Mouse (Mus musculus) MEL (cell line): Measurements from ENCODE around the gene Cbx5. TPM values are rescaled to one million over a fixed set of nuclear protein-coding genes. Genes with fewer than 3 reads are reported as not detected.

ENCODE experiments used
- DNase-seq: peaks from one replicate; pipeline ENCODE4 v3.0.0; 2011; ENCODE audit warnings: low read depth, low spot score
- H3K27ac ChIP-seq: 2 replicates; pipeline ENCODE4 v1.5.1; 2012; ENCODE audit warnings: low read depth, mild to moderate bottlenecking, control low read depth, low read length, moderate library complexity; ENCODE audit not compliant: control insufficient read depth
- H3K27me3 ChIP-seq, 2 experiments: fragments of 150-350 bp in 1 of 2; sonication (generic) in 1 of 2; 2 replicates each; pipeline ENCODE4 v1.6.1; 2012; ENCODE audit warnings: low read length in 2 of 2, mild to moderate bottlenecking in 2 of 2, improper control_type of control experiment in 1 of 2, moderate library complexity in 1 of 2; ENCODE audit not compliant: insufficient read depth in 2 of 2, control insufficient read depth in 1 of 2
- H3K36me3 ChIP-seq, 2 experiments: 2 replicates each; pipeline ENCODE4 v1.6.1; 2012 to 2014; ENCODE audit warnings: low read length in 2 of 2, improper control_type of control experiment in 1 of 2, inconsistent platforms in 1 of 2, mild to moderate bottlenecking in 1 of 2; ENCODE audit not compliant: insufficient read depth in 2 of 2, control insufficient read depth in 1 of 2
- H3K4me1 ChIP-seq, 2 experiments: fragments of 150-350 bp in 1 of 2; sonication (generic) in 1 of 2; 2 replicates each; pipeline ENCODE4 v1.6.1; 2012; ENCODE audit warnings: low read length in 2 of 2, improper control_type of control experiment in 1 of 2, mild to moderate bottlenecking in 1 of 2; ENCODE audit not compliant: insufficient read depth in 2 of 2, control insufficient read depth in 1 of 2
- H3K4me3 ChIP-seq, 2 experiments: fragments of 150-350 bp in 1 of 2; sonication (generic) in 1 of 2; 2 replicates each; pipeline ENCODE4 v1.5.1; 2012; ENCODE audit warnings: low read depth in 2 of 2, low read length in 2 of 2, mild to moderate bottlenecking in 2 of 2, moderate library complexity in 2 of 2, control low read depth in 1 of 2, improper control_type of control experiment in 1 of 2; ENCODE audit not compliant: control insufficient read depth in 1 of 2, insufficient read depth in 1 of 2
- H3K79me2 ChIP-seq: 2 replicates; pipeline ENCODE4 v1.6.1; 2012; ENCODE audit warnings: mild to moderate bottlenecking, low read length, moderate library complexity; ENCODE audit not compliant: control insufficient read depth, poor library complexity, insufficient read depth
- H3K9ac ChIP-seq: 2 replicates; pipeline ENCODE4 v1.6.1; 2012; ENCODE audit warnings: low read depth, mild to moderate bottlenecking, control low read depth, low read length, moderate library complexity; ENCODE audit not compliant: control insufficient read depth, poor library complexity, severe bottlenecking
- H3K9me3 ChIP-seq: fragments of 150-350 bp; sonication (generic); replicated peaks from 2 replicates; pipeline ENCODE4 v1.6.1; 2012; ENCODE audit warnings: mild to moderate bottlenecking, low read length, improper control_type of control experiment, moderate library complexity; ENCODE audit not compliant: insufficient read depth
- CHD1 ChIP-seq: IDR thresholded peaks from 2 replicates; pipeline ENCODE4 v1.6.1; 2012; ENCODE audit warnings: low read depth, mild to moderate bottlenecking, inconsistent platforms, low read length, improper control_type of control experiment
- CTCF ChIP-seq, 3 experiments: IDR thresholded peaks in 2 of 3; conservative IDR thresholded peaks in 1 of 3; 2 replicates each; pipeline ENCODE4 v1.5.1; 2011 to 2012; ENCODE audit warnings: low read length in 3 of 3, low read depth in 2 of 3, mild to moderate bottlenecking in 2 of 3, improper control_type of control experiment in 1 of 3, inconsistent platforms in 1 of 3, mixed read lengths in 1 of 3, moderate library complexity in 1 of 3; ENCODE audit not compliant: control insufficient read depth in 1 of 3, insufficient read depth in 1 of 3, poor library complexity in 1 of 3, severe bottlenecking in 1 of 3
- ELF1 ChIP-seq: IDR thresholded peaks from 2 replicates; pipeline ENCODE4 v1.6.1; 2014; ENCODE audit warnings: low read depth, mild to moderate bottlenecking, inconsistent platforms, low read length, improper control_type of control experiment, moderate library complexity
- EP300 ChIP-seq, 2 experiments: IDR thresholded peaks; 2 replicates each; pipeline ENCODE4 v1.6.1; 2011; ENCODE audit warnings: improper control_type of control experiment in 2 of 2, low read length in 2 of 2, low read depth in 1 of 2, mild to moderate bottlenecking in 1 of 2
- GATA1 ChIP-seq: IDR thresholded peaks from 2 replicates; pipeline ENCODE4 v1.6.1; 2011; ENCODE audit warnings: low read depth, low read length, improper control_type of control experiment
- HCFC1 ChIP-seq: IDR thresholded peaks from 2 replicates; pipeline ENCODE4 v1.6.1; 2012; ENCODE audit warnings: low read depth, mild to moderate bottlenecking, inconsistent platforms, low read length, improper control_type of control experiment, moderate library complexity
- JUND ChIP-seq: IDR thresholded peaks from 2 replicates; pipeline ENCODE4 v1.6.1; 2011; ENCODE audit warnings: low read depth, mild to moderate bottlenecking, improper control_type of control experiment, low read length
- KAT2A ChIP-seq: conservative IDR thresholded peaks from 2 replicates; pipeline ENCODE4 v1.6.1; 2012; ENCODE audit warnings: low read depth, low read length, improper control_type of control experiment, inconsistent platforms
- MAZ ChIP-seq: IDR thresholded peaks from 2 replicates; pipeline ENCODE4 v1.6.1; 2012; ENCODE audit warnings: low read depth, mild to moderate bottlenecking, inconsistent platforms, low read length, improper control_type of control experiment
- MEF2A ChIP-seq: IDR thresholded peaks from 2 replicates; pipeline ENCODE4 v1.6.1; 2014; ENCODE audit warnings: low read depth, mild to moderate bottlenecking, inconsistent platforms, low read length, improper control_type of control experiment; ENCODE audit not compliant: poor library complexity, insufficient replicate concordance, severe bottlenecking; ENCODE audit errors: extremely low read depth
- MXI1 ChIP-seq: IDR thresholded peaks from 2 replicates; pipeline ENCODE4 v1.6.1; 2011; ENCODE audit warnings: mild to moderate bottlenecking, low read depth, low read length, improper control_type of control experiment
- NELFE ChIP-seq: IDR thresholded peaks from 2 replicates; pipeline ENCODE4 v1.6.1; 2011; ENCODE audit warnings: low read depth, low read length, improper control_type of control experiment
- NRF1 ChIP-seq: IDR thresholded peaks from 2 replicates; pipeline ENCODE4 v1.6.1; 2014; ENCODE audit warnings: low read depth, mild to moderate bottlenecking, inconsistent platforms, low read length, improper control_type of control experiment, moderate library complexity; ENCODE audit not compliant: poor library complexity, insufficient read depth, severe bottlenecking
- POLR2AphosphoS2 ChIP-seq: IDR thresholded peaks from 2 replicates; pipeline ENCODE4 v1.6.1; 2011; ENCODE audit warnings: low read length, improper control_type of control experiment
- POLR2AphosphoS5 ChIP-seq: IDR thresholded peaks from 2 replicates; pipeline ENCODE4 v1.6.1; 2012; ENCODE audit warnings: low read depth, borderline replicate concordance, mild to moderate bottlenecking, inconsistent platforms, low read length, moderate library complexity, mixed read lengths
- SIN3A ChIP-seq: IDR thresholded peaks from 2 replicates; pipeline ENCODE4 v1.6.1; 2012; ENCODE audit warnings: low read length, improper control_type of control experiment, inconsistent platforms
- TAL1 ChIP-seq: IDR thresholded peaks from 2 replicates; pipeline ENCODE4 v1.6.1; 2012; ENCODE audit warnings: mild to moderate bottlenecking, inconsistent platforms, low read length, moderate library complexity, mixed read lengths
- TBP ChIP-seq: IDR thresholded peaks from 2 replicates; pipeline ENCODE4 v1.8.0; 2011; ENCODE audit warnings: low read depth, low read length, improper control_type of control experiment
- TCF12 ChIP-seq: IDR thresholded peaks from 2 replicates; pipeline ENCODE4 v1.6.1; 2014; ENCODE audit warnings: low read depth, mild to moderate bottlenecking, inconsistent platforms, low read length, improper control_type of control experiment, moderate library complexity
- USF1 ChIP-seq: IDR thresholded peaks from 2 replicates; pipeline ENCODE4 v1.6.1; 2014; ENCODE audit warnings: low read depth, mild to moderate bottlenecking, inconsistent platforms, low read length, improper control_type of control experiment, moderate library complexity
- ZC3H11A ChIP-seq: IDR thresholded peaks from 2 replicates; pipeline ENCODE4 v1.6.1; 2012; ENCODE audit warnings: low read depth, mild to moderate bottlenecking, inconsistent platforms, low read length, improper control_type of control experiment
- ZKSCAN1 ChIP-seq: IDR thresholded peaks from 2 replicates; pipeline ENCODE4 v1.6.1; 2012; ENCODE audit warnings: low read depth, mild to moderate bottlenecking, inconsistent platforms, low read length, improper control_type of control experiment, moderate library complexity
- ZNF384 ChIP-seq: IDR thresholded peaks from 2 replicates; pipeline ENCODE4 v1.6.1; 2012; ENCODE audit warnings: low read depth, mild to moderate bottlenecking, inconsistent platforms, low read length, improper control_type of control experiment
- polyA plus RNA-seq, 2 experiments: library from polyadenylated mRNA; stranded (reverse) in 1 of 2; unstranded in 1 of 2; fragments of >175 nt in 1 of 2; fragments of >200 nt in 1 of 2; gene quantifications; 2 replicates each; pipeline versions ENCODE4 v1.2.1 to v1.2.4; 2012; ENCODE audit warnings: low replicate concordance in 2 of 2, low read depth in 1 of 2; ENCODE audit not compliant: insufficient read length in 2 of 2, insufficient read depth in 1 of 2, missing spikeins in 1 of 2
- total RNA-seq: library from RNA; depleted of rRNA; stranded (reverse); fragments of 300-350 nt; gene quantifications from 2 replicates; pipeline ENCODE4 v1.2.3, GENCODE M21; 2012

Gene Cbx5
- total and polyA plus RNA-seq, 3 experiments: 39.8 to 67.1 (median 42.4) TPM

- Histone ChIP-seq H3K9me3 (no peaks in the 10 kb centered on the region), H3K9ac (no peak within 1 kb of the TSS), H3K27ac (no peak within 1 kb of the TSS), H3K79me2 (peaks cover 2% of the 10 kb centered on the region; the same call in 1 of the 2 replicates), H3K27me3 (no peaks in the 10 kb centered on the region), H3K36me3 (peaks cover 0 to 4% of the 10 kb centered on the region in 2 experiments; a peak in 1 of 4 replicates), H3K4me3 (no peak within 1 kb of the TSS), H3K4me1 (peaks cover 2 to 20% of the 10 kb centered on the region in 2 experiments)
- no peak for DNase-seq
- no peak for TF ChIP-seq KAT2A
- no peak for TF ChIP-seq ZC3H11A
- no peak for TF ChIP-seq CTCF (IDR thresholded peaks at IDR 0.05 in 2 of 3, conservative IDR thresholded peaks at IDR 0.05 in 1 of 3; ENCODE audit: control insufficient read depth in 1 of 3, insufficient read depth in 1 of 3, low read depth in 2 of 3, low read length in 3 of 3, poor library complexity in 1 of 3, severe bottlenecking in 1 of 3)
- TF ChIP-seq USF1: no peak
- TF ChIP-seq CHD1: no peak
- TF ChIP-seq JUND: no peak
Observed at GRCm38 (mm10) chr15:103167042-103167615, 72.5 kb downstream of the Cbx5 start, which contains the start of gene Smug1. Gene Smug1 (minus strand): TSS chr15:103167092.

GRCm38 (mm10) chr15:103165924-103166323 lies 73.7 kb downstream of the Cbx5 start:
- Histone ChIP-seq H3K4me3 (no peak overlapping the region), H3K27me3 (no peaks in the 10 kb centered on the region), H3K36me3 (peaks cover 0 to 4% of the 10 kb centered on the region in 2 experiments; a peak in 1 of 4 replicates), H3K79me2 (peaks cover 2% of the 10 kb centered on the region; the same call in 1 of the 2 replicates)
- no peak for DNase-seq
- no peak for TF ChIP-seq GATA1
- no peak for TF ChIP-seq ZNF384
- TF ChIP-seq, all 39 proteins: peak for 0
- no peak overlapping the region for H3K9ac ChIP-seq
- H3K4me1 ChIP-seq: peaks cover 2 to 17% of the 10 kb centered on the region in 2 experiments
- H3K27ac ChIP-seq: no peak overlapping the region
- no peaks in the 10 kb centered on the region for H3K9me3 ChIP-seq

GRCm38 (mm10) chr15:103165379-103165778 lies 74.2 kb downstream of the Cbx5 start:
- H3K4me3 ChIP-seq: peak overlapping the region; percentile 25 to 48
- H3K27me3 ChIP-seq: no peaks in the 10 kb centered on the region
- peaks cover 2% of the 10 kb centered on the region; the same call in 1 of the 2 replicates for H3K79me2 ChIP-seq
- H3K27ac ChIP-seq: peak overlapping the region; percentile 65; the same call in 1 of the 2 replicates
- no peaks in the 10 kb centered on the region for H3K9me3 ChIP-seq
- DNase-seq: peak; percentile 85
- H3K9ac ChIP-seq: peak overlapping the region; percentile 52
- peaks cover 0 to 4% of the 10 kb centered on the region in 2 experiments; a peak in 1 of 4 replicates for H3K36me3 ChIP-seq
- H3K4me1 ChIP-seq: peaks cover 2 to 17% of the 10 kb centered on the region in 2 experiments
- no peak for TF ChIP-seq NELFE
- no peak for TF ChIP-seq EP300 (IDR thresholded peaks at IDR 0.05; ENCODE audit: low read depth in 1 of 2, low read length in 2 of 2)
- TF ChIP-seq POLR2AphosphoS2: no peak
- TF ChIP-seq CTCF (IDR thresholded peaks at IDR 0.05 in 2 of 3, conservative IDR thresholded peaks at IDR 0.05 in 1 of 3; ENCODE audit: control insufficient read depth in 1 of 3, insufficient read depth in 1 of 3, low read depth in 2 of 3, low read length in 3 of 3, poor library complexity in 1 of 3, severe bottlenecking in 1 of 3): peak; percentile 72 to 90 (median 82)
- TF ChIP-seq ZKSCAN1: no peak
- TF ChIP-seq HCFC1: no peak; the same call in 1 of the 2 replicates
- no peak for TF ChIP-seq GATA1
- 0 out of 2 replicates have a peak, but pooled peaks have one; percentile 50 for TF ChIP-seq MXI1
- no peak for TF ChIP-seq MEF2A
- no peak for TF ChIP-seq TBP
- peak; percentile 49; the same call in 1 of the 2 replicates for TF ChIP-seq SIN3A
- no peak for TF ChIP-seq NRF1
- TF ChIP-seq TAL1: no peak
- TF ChIP-seq KAT2A: no peak
- 0 out of 2 replicates have a peak, but pooled peaks have one; percentile 22 for TF ChIP-seq ELF1
- no peak for TF ChIP-seq POLR2AphosphoS5
- TF ChIP-seq ZC3H11A: peak; percentile 47
- 0 out of 2 replicates have a peak, but pooled peaks have one; percentile 26 for TF ChIP-seq MAZ
- no peak for TF ChIP-seq TCF12
